Mouse (Mus musculus): Measurements from ENCODE around the gene Cdk2ap2. TPM values are rescaled to one million over a fixed set of nuclear protein-coding genes. Genes with fewer than 3 reads are reported as not detected.

Gene Cdk2ap2
- total and polyA plus RNA-seq, 2 experiments from 2014 or later: 57.5 to 64.6 TPM

GRCm38 (mm10) chr19:4080511-4081009, 16.4 kb upstream of the Cdk2ap2 start:
- ATAC-seq (no peak), DNase-seq (ENCODE audit: low spot score) (no peak)
- 62% methylated on average over 8 of the region's 8 CpGs for WGBS
- no peak overlapping the region for H3K4me3 ChIP-seq (ENCODE audit: low read length)
- no peaks in the 10 kb centered on the region for H3K9me3 ChIP-seq (ENCODE audit: low read length)
- H3K9ac ChIP-seq (replicated peaks; ENCODE audit: low read length): no peak overlapping the region
- H3K4me1 ChIP-seq (ENCODE audit: insufficient read depth, low read length): no peaks in the 10 kb centered on the region
- no peaks in the 10 kb centered on the region for H3K27me3 ChIP-seq (ENCODE audit: insufficient read depth, low read length)
- no peaks in the 10 kb centered on the region for H3K36me3 ChIP-seq (ENCODE audit: insufficient read depth, low read length)
- no peak overlapping the region for H3K27ac ChIP-seq
- no peak overlapping the region for H3K4me2 ChIP-seq (ENCODE audit: low read depth, low read length)
- no peak for TF ChIP-seq CTCF (IDR thresholded peaks at IDR 0.05; ENCODE audit: low read depth)

- H3K27me3 ChIP-seq (ENCODE audit: insufficient read depth, low read length): no peaks in the 10 kb centered on the region
- no peak for TF ChIP-seq CTCF (IDR thresholded peaks at IDR 0.05; ENCODE audit: low read depth)
- no peak for DNase-seq (ENCODE audit: low spot score)
- no peaks in the 10 kb centered on the region for H3K4me1 ChIP-seq (ENCODE audit: insufficient read depth, low read length)
- H3K4me2 ChIP-seq (ENCODE audit: low read depth, low read length): no peak within 1 kb of the TSS
- H3K9ac ChIP-seq (replicated peaks; ENCODE audit: low read length): no peak within 1 kb of the TSS
- ATAC-seq: no peak
- no peaks in the 10 kb centered on the region for H3K9me3 ChIP-seq (ENCODE audit: low read length)
- no peaks in the 10 kb centered on the region for H3K36me3 ChIP-seq (ENCODE audit: insufficient read depth, low read length)
- 55% methylated on average over 3 of the region's 3 CpGs for WGBS
- no peak within 1 kb of the TSS for H3K4me3 ChIP-seq (ENCODE audit: low read length)
- H3K27ac ChIP-seq: no peak within 1 kb of the TSS
These were observed 15.6 kb upstream of the Cdk2ap2 start, which contains the start of gene Cabp2 for GRCm38 (mm10) chr19:4081394-4081793. Gene Cabp2, plus strand, starts transcription at chr19:4081578.

GRCm38 (mm10) chr19:4082219-4082965, 14.6 kb upstream of the Cdk2ap2 start:
- Histone ChIP-seq H3K27ac (no peak overlapping the region), H3K4me2 (ENCODE audit: low read depth, low read length) (no peak overlapping the region), H3K27me3 (ENCODE audit: insufficient read depth, low read length) (no peaks in the 10 kb centered on the region), H3K4me1 (ENCODE audit: insufficient read depth, low read length) (no peaks in the 10 kb centered on the region), H3K9ac (replicated peaks; ENCODE audit: low read length) (no peak overlapping the region), H3K9me3 (ENCODE audit: low read length) (no peaks in the 10 kb centered on the region), H3K36me3 (ENCODE audit: insufficient read depth, low read length) (no peaks in the 10 kb centered on the region), H3K4me3 (ENCODE audit: low read length) (no peak overlapping the region)
- no peak for ATAC-seq
- 82% methylated on average over 11 of the region's 11 CpGs for WGBS
- DNase-seq (ENCODE audit: low spot score): no peak
- TF ChIP-seq CTCF (IDR thresholded peaks at IDR 0.05; ENCODE audit: low read depth): no peak

GRCm38 (mm10) chr19:4083316-4083715, 13.7 kb upstream of the Cdk2ap2 start:
- ATAC-seq: no peak
- H3K9ac ChIP-seq (replicated peaks; ENCODE audit: low read length): no peak overlapping the region
- no peaks in the 10 kb centered on the region for H3K4me1 ChIP-seq (ENCODE audit: insufficient read depth, low read length)
- H3K4me2 ChIP-seq (ENCODE audit: low read depth, low read length): no peak overlapping the region
- TF ChIP-seq CTCF (IDR thresholded peaks at IDR 0.05; ENCODE audit: low read depth): no peak
- WGBS: 79% methylated on average over 7 of the region's 7 CpGs
- H3K4me3 ChIP-seq (ENCODE audit: low read length): no peak overlapping the region
- H3K9me3 ChIP-seq (ENCODE audit: low read length): no peaks in the 10 kb centered on the region
- H3K27me3 ChIP-seq (ENCODE audit: insufficient read depth, low read length): no peaks in the 10 kb centered on the region
- no peak overlapping the region for H3K27ac ChIP-seq
- no peak for DNase-seq (ENCODE audit: low spot score)
- H3K36me3 ChIP-seq (ENCODE audit: insufficient read depth, low read length): no peaks in the 10 kb centered on the region

GRCm38 (mm10) chr19:4083826-4084225, 13.2 kb upstream of the Cdk2ap2 start:
- WGBS: 36% methylated on average over 8 of the region's 8 CpGs
- H3K4me2 ChIP-seq (ENCODE audit: low read depth, low read length): no peak overlapping the region
- H3K27me3 ChIP-seq (ENCODE audit: insufficient read depth, low read length): no peaks in the 10 kb centered on the region
- no peak overlapping the region for H3K27ac ChIP-seq
- H3K36me3 ChIP-seq (ENCODE audit: insufficient read depth, low read length): no peaks in the 10 kb centered on the region
- H3K4me3 ChIP-seq (ENCODE audit: low read length): no peak overlapping the region
- H3K9me3 ChIP-seq (ENCODE audit: low read length): no peaks in the 10 kb centered on the region
- ATAC-seq (no peak), DNase-seq (ENCODE audit: low spot score) (no peak)
- no peaks in the 10 kb centered on the region for H3K4me1 ChIP-seq (ENCODE audit: insufficient read depth, low read length)
- no peak for TF ChIP-seq CTCF (IDR thresholded peaks at IDR 0.05; ENCODE audit: low read depth)
- no peak overlapping the region for H3K9ac ChIP-seq (replicated peaks; ENCODE audit: low read length)

- Histone ChIP-seq H3K27me3 (ENCODE audit: insufficient read depth, low read length) (no peaks in the 10 kb centered on the region), H3K4me3 (ENCODE audit: low read length) (no peak overlapping the region), H3K4me2 (ENCODE audit: low read depth, low read length) (no peak overlapping the region), H3K9me3 (ENCODE audit: low read length) (no peaks in the 10 kb centered on the region), H3K9ac (replicated peaks; ENCODE audit: low read length) (no peak overlapping the region), H3K36me3 (ENCODE audit: insufficient read depth, low read length) (no peaks in the 10 kb centered on the region), H3K4me1 (ENCODE audit: insufficient read depth, low read length) (no peaks in the 10 kb centered on the region), H3K27ac (no peak overlapping the region)
- ATAC-seq (no peak), DNase-seq (ENCODE audit: low spot score) (no peak)
- TF ChIP-seq CTCF (IDR thresholded peaks at IDR 0.05; ENCODE audit: low read depth): peak; percentile 38; the same call in 1 of the 2 replicates
- WGBS: 93% methylated on average over 1 of the region's 1 CpGs
These were observed 12.0 kb upstream of the Cdk2ap2 start for GRCm38 (mm10) chr19:4084984-4085383.

GRCm38 (mm10) chr19:4086156-4086555, 10.8 kb upstream of the Cdk2ap2 start:
- Histone ChIP-seq H3K4me2 (ENCODE audit: low read depth, low read length) (no peak overlapping the region), H3K4me3 (ENCODE audit: low read length) (no peak overlapping the region), H3K9me3 (ENCODE audit: low read length) (no peaks in the 10 kb centered on the region), H3K36me3 (ENCODE audit: insufficient read depth, low read length) (no peaks in the 10 kb centered on the region), H3K9ac (replicated peaks; ENCODE audit: low read length) (no peak overlapping the region), H3K4me1 (ENCODE audit: insufficient read depth, low read length) (no peaks in the 10 kb centered on the region), H3K27me3 (ENCODE audit: insufficient read depth, low read length) (no peaks in the 10 kb centered on the region), H3K27ac (no peak overlapping the region)
- ATAC-seq (no peak), DNase-seq (ENCODE audit: low spot score) (no peak)
- TF ChIP-seq CTCF (IDR thresholded peaks at IDR 0.05; ENCODE audit: low read depth): no peak
- WGBS: 88% methylated on average over 15 of the region's 15 CpGs
